Mouse (Mus musculus) B cell, adult 2 months (primary cell): ENCODE data around the gene Aox1.
A peak's percentile ranks its signal among the peaks of the same experiment; 100 is the strongest.
"Not testable (repeated sequence)": the region's sequence is repeated elsewhere in the genome, so short reads cannot be mapped to it uniquely, and the experiment has no call there.

Source experiments
- DNase-seq, 2 experiments: peaks; one replicate each; pipeline ENCODE4 v3.0.0; 2022

The Aox1 gene

DNA sequence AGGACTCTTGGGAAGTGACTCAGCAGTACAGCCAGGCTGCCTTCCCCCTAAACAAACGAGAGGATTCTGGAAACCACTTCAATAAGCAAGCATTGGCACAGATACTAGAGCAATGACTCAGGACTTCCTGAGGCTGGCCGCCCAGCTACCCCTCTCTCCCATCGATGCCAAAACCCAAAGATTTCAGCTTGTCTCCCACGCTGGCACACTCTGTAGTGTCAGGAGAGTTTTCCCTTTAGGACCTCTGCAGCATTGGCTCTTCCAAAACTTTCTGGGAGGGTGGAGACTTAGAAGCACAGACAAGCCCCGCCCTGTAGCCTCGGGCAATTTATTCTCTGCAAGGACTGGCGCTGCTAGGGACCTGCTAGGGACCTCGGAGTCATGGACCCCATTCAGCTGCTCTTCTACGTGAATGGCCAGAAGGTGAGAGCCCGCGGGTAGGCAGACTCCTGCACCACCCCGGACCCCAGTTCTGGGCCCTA lies at the start of gene Aox1:
Gene Aox1 (plus strand): TSS at position 296 of the 482 bp plus-strand sequence.
- DNase-seq = no peak

DNA sequence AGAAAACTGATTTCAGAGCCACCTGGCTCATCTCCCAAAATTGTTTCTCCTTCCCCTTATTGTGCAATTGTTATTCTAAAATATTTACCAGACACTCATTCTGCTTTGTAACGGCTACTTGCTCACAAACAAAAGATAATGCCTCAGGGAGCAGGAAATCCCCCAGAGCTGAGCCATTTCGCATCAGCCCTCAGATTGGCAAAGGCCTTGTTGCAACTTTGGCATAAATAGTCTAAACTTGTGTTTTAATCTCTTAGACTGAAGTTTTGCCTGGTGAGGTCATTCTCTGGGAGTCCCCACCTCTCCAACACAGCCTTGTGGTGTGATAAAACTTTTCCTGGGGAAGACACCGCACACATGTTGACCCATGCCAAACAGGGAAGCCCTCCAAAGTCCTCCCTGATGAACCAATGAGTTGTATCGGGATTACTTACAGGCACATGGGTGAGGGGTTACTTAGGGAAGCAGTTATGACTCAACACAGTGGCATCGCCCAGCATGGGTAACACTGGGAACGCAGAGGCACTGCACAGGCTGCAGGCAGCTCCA lies 40.6 kb upstream of the Aox1 start:
- DNase-seq = no peak

DNA sequence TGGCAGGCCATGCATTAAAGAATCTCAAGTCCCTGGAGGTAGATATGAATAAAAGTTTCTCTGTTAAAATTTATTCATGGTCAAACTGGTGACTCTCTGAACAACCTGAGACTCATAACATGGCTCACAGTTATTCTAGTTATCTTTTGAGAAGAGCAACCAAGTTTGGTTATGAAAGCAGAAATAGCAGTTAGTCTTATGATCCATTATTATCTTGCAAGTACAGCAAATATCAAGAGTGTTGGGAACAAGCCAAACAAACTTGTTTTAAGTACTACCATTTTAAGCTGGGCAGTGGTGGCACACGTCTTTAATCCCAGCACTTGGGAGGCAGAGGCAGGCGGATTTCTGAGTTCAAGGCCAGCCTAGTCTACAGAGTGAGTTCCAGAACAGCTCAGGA lies 38.5 kb upstream of the Aox1 start:
- no peak for DNase-seq

DNA sequence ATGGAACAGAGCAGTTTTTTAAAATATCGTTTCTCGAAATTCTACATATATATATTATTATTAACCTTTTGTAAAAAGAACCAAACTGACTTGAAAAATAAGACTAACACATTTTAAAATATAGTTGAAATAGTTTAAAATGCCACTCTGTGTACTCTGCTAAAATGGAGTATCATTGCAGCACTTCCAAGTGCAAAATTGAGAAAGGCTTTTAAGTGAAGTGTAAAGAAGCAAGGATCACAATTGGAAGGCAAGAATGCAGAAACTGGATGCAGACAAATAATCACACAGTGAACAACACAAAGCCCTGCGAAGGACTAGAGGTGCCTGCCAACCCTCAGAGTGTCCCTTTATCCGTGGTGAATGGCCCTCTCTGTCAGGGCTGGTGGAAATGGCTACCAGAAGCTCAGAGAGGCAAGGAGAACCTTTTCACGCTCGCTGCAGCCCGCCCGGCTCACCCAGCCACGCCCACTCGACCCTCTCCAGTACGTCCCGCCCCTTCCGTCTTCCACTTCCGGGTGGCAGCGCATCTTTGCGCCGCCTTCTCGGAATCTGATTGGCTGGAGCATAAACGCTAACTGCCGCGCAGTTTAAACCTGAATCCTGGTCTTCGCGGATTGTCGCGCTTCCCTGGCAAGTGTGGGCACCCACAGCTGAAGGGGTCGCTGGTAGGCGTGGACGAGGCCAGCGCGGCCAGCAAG lies 34.1 kb upstream of the Aox1 start, which contains the start of gene Sgo2a:
Gene Sgo2a (plus strand): TSS at position 540 of the 701 bp plus-strand sequence.
- peak; percentile 92 to 93 for DNase-seq

DNA sequence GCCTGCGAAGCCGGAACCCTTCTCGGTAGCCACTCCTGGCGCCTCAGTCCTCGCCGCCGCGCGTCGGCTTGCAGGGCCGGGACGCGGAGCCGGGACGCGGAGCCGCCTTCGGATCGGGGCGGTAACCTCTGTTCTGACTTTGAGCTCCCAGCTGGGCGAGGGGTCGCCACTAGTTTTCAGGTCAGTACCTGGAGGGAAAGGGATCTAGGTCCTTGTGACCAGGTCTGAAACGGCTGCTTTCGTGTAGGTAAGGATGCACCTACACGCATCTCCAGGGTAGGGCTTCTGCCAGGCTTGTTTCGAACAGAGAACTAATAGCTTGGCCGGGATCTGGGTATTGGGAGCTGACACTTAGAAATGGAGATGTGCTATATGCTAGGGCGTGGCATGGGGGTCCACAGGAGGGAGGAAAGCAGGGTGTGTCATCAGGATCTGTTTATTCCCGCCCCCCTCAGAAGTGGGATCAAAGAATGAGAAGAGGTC lies 33.6 kb upstream of the Aox1 start:
- no peak for DNase-seq

GRCm38 (mm10) chr1:57998146-57998545 lies 31.6 kb upstream of the Aox1 start:
- DNase-seq = no peak

DNA sequence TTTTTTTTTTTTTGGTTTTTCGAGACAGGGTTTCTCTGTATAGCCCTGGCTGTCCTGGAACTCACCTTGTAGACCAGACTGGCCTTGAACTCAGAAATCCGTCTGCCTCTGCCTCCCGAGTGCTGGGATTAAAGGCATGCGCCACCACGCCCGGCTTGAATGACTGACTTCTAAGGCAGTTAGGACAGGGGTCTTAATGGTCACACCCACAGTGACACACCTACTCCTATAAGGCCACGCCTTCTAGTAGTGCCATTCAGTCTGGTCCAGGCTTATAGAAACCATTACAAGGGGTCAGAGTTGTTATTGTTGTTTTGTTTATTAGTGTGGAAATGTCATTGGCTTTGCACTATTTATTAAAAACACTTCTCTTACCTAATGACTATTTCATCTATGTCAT lies 23.3 kb upstream of the Aox1 start:
- not testable (repeated sequence) for DNase-seq

DNA sequence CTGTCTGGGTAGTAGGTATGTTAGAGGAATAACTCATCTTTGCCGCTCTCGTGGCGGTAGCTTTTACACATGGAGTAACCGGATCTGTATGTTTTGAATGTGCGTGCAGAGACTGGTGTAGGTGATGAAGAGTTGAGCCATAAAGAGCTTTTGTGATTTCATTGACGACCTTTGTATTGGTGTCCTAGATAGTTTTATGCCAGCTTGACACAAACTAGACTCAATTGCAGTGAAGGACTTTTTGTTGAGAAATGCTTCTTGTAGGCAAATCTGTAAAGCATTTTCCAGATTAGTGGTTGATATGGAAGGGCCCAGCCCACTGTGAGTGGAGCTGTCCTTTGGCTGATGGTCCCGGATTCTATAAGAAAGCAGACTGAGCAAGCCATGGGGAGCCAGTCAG lies 10.9 kb upstream of the Aox1 start, which contains the start of gene Kctd18:
Gene Kctd18 (minus strand): TSS at position 101 of the 400 bp plus-strand sequence.
- no peak for DNase-seq

DNA sequence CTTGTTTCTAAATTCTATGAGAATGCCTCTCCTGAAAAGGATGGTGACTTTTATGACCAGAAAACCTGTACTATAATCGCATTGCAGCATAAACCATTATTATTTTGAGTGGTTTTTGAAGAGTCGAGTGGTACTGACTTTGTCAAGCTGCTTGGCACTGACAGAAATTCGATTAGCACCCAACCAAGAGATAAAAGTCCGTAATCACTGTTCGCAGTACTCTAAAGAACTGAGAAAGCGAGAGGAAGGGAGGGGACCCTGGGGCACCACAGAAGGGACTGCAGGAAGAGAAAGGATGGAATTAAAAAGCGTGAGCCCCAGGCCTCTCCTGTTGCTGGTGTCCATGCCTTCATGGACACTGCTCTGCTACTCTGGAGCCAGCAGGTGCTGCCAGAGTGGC lies 2.0 kb upstream of the Aox1 start:
- no peak for DNase-seq

DNA sequence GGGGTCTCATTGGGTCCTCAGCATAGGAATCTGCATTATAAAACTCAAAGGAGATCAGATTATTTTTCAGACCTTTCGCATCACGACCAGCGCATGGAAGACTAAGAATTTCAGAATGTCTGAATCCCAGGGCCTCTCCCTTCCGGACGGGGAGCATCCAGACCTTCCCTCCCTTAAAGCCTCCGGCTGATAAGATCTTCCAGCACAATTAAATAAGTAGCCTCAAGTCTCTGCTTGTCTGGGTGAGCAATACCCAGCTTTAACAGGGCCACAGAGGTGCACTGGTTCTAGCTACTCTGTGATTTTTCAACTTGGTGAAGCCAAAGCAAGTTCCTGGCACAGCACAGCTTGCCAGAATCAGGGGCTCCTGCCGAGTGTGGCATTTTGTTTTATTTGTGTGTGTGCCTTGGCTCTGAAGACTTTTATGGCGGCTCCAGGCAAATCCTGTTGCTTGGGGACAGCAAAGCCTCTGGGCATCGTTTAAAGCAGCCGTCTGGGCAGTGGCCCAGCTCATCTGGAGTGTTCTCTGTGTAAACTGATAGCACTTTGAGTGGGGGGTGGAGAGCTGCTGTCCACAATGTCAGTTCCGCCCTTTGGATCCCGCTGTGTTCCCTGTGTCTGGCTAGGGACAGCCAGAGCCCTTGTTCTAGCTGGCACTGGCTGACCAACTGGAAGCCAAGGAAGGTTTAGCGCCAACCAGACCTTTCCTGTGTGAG lies 583 bp downstream of the Aox1 start:
- DNase-seq = no peak

DNA sequence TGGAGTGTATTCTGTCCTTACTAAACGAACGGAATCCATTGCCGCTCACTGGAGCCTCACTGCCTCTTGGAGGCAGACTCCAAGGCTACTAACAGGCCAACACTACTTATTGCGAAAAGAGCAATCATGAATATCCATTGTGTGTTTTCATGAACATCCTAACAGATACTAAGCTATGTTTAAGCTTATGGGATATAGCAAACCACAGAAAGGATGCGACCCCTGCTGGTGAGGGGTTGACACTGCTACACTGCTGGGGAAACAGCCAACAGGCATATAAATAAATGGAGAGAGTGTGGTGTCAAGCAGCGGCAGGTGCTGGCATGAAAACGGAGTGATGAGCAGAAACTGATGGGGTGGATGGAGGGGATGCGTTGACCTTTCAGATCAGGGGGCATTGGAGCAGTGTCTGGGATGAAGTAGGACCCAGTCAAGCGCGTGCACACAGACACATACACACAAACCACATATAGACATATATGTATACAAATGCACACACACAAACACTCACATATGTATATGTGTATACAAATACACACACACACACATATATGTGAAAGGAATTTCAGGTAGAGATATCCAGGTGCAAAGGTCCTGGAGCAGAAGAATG lies 1.5 kb downstream of the Aox1 start:
- peak; percentile 67 to 70 for DNase-seq

GRCm38 (mm10) chr1:58037306-58037705 lies 7.6 kb downstream of the Aox1 start:
- DNase-seq = not testable (repeated sequence)

DNA sequence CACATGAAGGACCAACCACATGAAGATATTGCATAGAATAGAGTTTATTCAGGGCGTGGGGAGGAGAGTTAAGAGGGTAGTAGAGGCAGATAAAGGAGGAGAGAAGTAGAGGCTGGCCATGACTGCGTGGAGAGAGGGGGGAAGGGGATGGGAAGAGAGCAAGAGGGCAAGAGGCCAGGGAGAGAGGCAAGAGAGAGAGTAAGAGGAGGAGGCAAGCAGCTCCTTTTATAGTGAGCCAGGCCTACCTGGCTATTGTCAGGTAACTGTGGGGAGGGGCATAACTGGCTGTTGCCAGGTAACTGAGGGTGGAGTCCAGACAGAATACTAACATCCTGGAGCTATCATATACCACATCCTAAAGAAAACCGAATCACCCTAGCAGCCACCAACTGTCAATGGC lies 15.3 kb downstream of the Aox1 start:
- no peak for DNase-seq

GRCm38 (mm10) chr1:58045546-58045945 lies 15.8 kb downstream of the Aox1 start:
- DNase-seq = no peak

DNA sequence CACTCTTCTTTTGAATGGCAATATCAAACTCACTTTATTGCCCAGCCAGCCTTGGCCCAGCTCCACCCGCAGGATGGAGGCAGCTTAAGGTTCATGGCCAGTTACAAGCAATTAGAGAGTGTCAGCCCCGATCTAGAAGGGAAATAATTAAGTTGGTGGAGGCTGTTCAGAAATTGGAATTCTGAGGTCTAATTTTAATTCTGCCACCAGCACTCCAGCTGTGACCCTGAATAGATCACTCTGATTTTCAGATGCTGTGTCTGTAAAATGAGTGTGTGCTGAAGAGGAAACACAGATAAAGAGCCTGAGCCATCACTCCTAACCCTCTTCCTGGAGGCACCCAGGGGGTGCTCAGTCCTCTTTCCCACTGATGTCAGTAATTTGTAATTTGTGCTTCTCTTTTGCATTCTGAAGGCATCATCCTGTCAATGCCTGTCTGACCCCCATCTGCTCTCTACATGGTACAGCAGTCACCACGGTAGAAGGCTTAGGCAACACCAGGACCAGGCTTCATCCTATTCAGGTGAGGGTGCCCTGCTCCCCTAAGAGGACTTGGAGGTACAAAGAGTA lies 17.1 kb downstream of the Aox1 start:
- DNase-seq = no peak

GRCm38 (mm10) chr1:58049126-58049525 lies 19.4 kb downstream of the Aox1 start:
- DNase-seq = no peak

- DNase-seq = no peak
Measured at GRCm38 (mm10) chr1:58055598-58055997, 25.9 kb downstream of the Aox1 start.

GRCm38 (mm10) chr1:58056074-58056807 lies 26.5 kb downstream of the Aox1 start:
- DNase-seq = no peak

DNA sequence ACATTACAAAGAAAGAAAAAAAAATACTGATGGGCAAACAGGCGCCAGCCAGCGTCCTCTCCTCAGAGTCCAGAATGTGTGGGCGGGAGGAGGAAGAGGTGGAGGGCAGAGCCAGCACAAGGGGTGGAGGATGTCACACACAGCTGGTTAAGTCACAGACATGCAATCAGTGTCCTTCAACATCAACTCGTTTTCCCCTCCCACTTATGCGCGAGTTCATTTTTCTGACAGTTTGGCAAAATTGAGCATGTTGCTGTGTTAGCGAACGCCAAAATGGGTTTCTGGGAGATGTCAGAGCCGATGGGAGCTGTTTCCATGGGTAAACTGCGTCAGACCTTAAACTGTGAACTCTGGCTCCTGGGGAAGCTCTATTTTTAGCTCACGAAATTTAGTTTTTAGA lies 27.2 kb downstream of the Aox1 start:
- no peak for DNase-seq

GRCm38 (mm10) chr1:58058846-58059245 lies 29.1 kb downstream of the Aox1 start:
- no peak for DNase-seq

DNA sequence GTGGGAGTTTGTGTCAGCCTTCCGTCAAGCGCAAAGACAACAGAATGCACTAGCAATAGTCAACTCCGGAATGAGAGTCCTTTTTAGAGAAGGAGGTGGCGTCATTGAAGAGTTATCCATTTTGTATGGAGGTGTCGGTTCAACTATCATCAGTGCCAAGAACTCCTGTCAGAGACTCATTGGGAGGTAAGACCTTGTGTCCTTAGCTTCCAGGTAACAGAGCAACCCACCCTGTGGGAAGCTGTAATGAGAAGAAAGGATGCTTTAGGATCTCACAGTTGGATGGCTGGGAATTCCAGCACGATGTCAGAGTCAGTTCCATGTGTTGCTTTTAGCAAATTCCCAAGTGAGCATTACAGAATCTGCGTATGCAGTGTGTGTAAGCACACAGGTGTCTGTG lies 32.4 kb downstream of the Aox1 start:
- DNase-seq = no peak

DNA sequence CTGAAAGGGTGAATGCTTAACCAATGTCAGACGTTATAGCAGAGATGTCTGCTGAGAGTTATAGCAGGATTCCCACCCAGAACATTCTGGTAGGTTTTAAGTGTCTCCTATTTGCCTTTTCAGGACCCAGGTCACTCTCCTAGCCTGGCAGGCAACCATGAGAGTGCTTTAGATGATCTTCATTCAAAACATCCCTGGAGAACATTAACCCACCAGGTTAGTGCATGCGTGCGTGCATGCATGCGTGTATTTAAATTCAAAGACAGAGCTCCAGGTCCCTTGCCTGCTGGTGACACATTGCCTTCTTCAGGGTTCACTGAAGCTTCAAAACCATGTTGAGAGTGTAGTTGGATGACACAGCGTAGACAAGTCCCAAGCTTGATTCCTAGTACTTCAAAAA lies 35.4 kb downstream of the Aox1 start:
- DNase-seq = no peak
